Mouse (Mus musculus): Measurements from ENCODE around the gene D630045J12Rik.

GRCm38 (mm10) chr6:38109871-38110270 is 143.9 kb downstream of the D630045J12Rik start:
- TF ChIP-seq CTCF (IDR thresholded peaks at IDR 0.05; ENCODE audit: low read depth) (no peak), EP300 (IDR thresholded peaks at IDR 0.05; ENCODE audit: low read depth) (no peak)
